Mouse (Mus musculus) kidney, postnatal 0 days (tissue): ENCODE measurements at regions not wholly inside any gene's neighbourhood (a gene's known extent, or its start where the extent isn't known, plus 50 kb on each side); places are given as distances from the start of the nearest gene placed in this dataset.

Source experiments
- ATAC-seq: fragments of 200-750 bp; cut with Nextera tagmentation; replicated peaks from 2 replicates; pipeline ENCODE4 v1.8.0; 2017; ENCODE audit warnings: low read depth, moderate number of reproducible peaks, moderate TSS enrichment, moderate library complexity; ENCODE audit not compliant: low FRiP score
- DNase-seq: peaks from one replicate; pipeline ENCODE4 v3.0.0-alpha.2; 2016; ENCODE audit warnings: low spot score
- H3K27ac ChIP-seq: fragments of 300-500 bp; sonication (generic); 2 replicates; pipeline ENCODE4 v1.5.1; 2014; ENCODE audit warnings: mild to moderate bottlenecking
- H3K27me3 ChIP-seq: fragments of 300-500 bp; sonication (generic); 2 replicates; pipeline ENCODE4 v1.6.1; 2014; ENCODE audit warnings: low read length, mixed read lengths; ENCODE audit not compliant: insufficient read depth
- H3K36me3 ChIP-seq: fragments of 300-500 bp; sonication (generic); 2 replicates; pipeline ENCODE4 v1.6.1; 2014; ENCODE audit warnings: low read length, mixed read lengths; ENCODE audit not compliant: insufficient read depth
- H3K4me1 ChIP-seq: fragments of 300-500 bp; sonication (generic); replicated peaks from 2 replicates; pipeline ENCODE4 v1.6.1; 2014; ENCODE audit warnings: antibody characterized with exemption, low read length, mixed read lengths; ENCODE audit not compliant: insufficient read depth
- H3K4me2 ChIP-seq: fragments of 300-500 bp; sonication (generic); 2 replicates; pipeline ENCODE4 v1.6.1; 2014; ENCODE audit warnings: mild to moderate bottlenecking, low read length, moderate library complexity, mixed read lengths
- H3K4me3 ChIP-seq: fragments of 300-500 bp; sonication (generic); replicated peaks from 2 replicates; pipeline ENCODE4 v1.5.1; 2014; ENCODE audit warnings: low read depth, low read length
- H3K9ac ChIP-seq: fragments of 300-500 bp; sonication (generic); 2 replicates; pipeline ENCODE4 v1.6.1; 2014; ENCODE audit warnings: low read depth, low read length
- H3K9me3 ChIP-seq: fragments of 300-500 bp; sonication (generic); replicated peaks from 2 replicates; pipeline ENCODE4 v1.6.1; 2016; ENCODE audit warnings: low read length, inconsistent platforms, mixed read lengths
- CTCF ChIP-seq: IDR thresholded peaks from 2 replicates; pipeline ENCODE4 v1.5.1; 2016; ENCODE audit warnings: antibody characterized with exemption, low read depth, mild to moderate bottlenecking, moderate library complexity
- WGBS: fragments of 180-500 bp; shearing (Covaris S2); extraction: QIAGEN DNeasy Blood & Tissue Kit; methylation state at CpG from one replicate; pipeline ENCODE4 v1.1.7; 2014; 5-methylcytosine and 5-hydroxymethylcytosine counted together

GRCm38 (mm10) chr10:117441121-117441978 is 61.5 kb upstream of the Cpsf6 start:
- 47% methylated on average over 24 of the region's 24 CpGs for WGBS
- no peak for TF ChIP-seq CTCF
- Histone ChIP-seq H3K4me1 (0 out of 2 replicates have a peak, but pooled peaks cover 4% of the 10 kb centered on the region), H3K27ac (no peak overlapping the region), H3K9ac (no peak overlapping the region), H3K4me3 (no peak overlapping the region), H3K36me3 (no peaks in the 10 kb centered on the region), H3K4me2 (no peak overlapping the region), H3K27me3 (no peaks in the 10 kb centered on the region), H3K9me3 (no peaks in the 10 kb centered on the region)
- ATAC-seq (no peak), DNase-seq (no peak)

- no peak for ATAC-seq
- no peak for TF ChIP-seq CTCF
- 92% methylated on average over 9 of the region's 9 CpGs for WGBS
Observed at GRCm38 (mm10) chr10:117440225-117440976, 60.6 kb upstream of the Cpsf6 start.

DNA sequence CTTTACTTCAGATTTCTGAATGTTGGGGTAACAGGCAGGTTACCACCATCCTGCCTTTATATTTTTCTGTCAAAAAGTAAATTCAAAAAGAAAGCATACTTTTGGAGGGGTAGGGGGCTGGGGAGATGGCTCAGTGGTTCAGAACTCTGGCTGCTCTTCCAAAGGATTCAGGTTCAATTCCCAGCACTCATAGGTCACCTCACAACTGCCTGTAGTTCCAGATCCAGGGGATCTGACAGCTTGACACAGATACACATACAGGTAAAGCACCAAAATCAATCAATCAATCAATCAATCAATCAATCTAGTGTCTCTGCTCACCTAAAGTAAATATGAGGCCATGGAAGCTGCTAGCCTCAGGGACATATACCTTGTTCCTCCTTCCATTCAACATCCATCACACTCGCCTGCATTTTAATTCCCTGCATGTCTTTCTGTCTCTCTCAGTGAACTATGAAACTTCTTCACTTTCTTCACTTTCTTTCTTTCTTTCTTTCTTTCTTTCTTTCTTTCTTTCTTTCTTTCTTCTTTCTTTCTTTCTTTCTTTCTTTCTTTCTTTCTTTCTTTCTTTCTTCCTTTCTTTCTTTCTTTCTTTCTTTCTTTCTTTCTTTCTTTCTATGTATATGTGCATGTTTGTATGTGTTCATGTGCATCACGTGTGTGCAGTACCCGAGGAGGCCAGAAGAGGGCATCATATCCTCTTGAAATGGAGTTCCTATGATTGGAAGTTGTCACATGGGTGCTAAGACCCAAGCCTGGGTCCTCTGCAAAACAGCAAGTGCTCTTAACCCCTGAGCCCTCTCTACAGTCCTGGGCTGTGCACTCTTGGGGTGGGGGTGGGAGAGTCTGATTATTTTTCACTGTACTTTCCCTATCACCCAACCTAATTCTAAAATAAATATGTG is 59.6 kb upstream of the Cpsf6 start:
- DNase-seq (no peak), ATAC-seq (no peak)
- no peaks in the 10 kb centered on the region for H3K9me3 ChIP-seq
- H3K4me2 ChIP-seq: no peak overlapping the region
- H3K4me3 ChIP-seq: no peak overlapping the region
- WGBS: 91% methylated on average over 3 of the region's 3 CpGs
- H3K27ac ChIP-seq: no peak overlapping the region
- 0 out of 2 replicates have a peak, but pooled peaks have one; percentile 14 for TF ChIP-seq CTCF
- no peak overlapping the region for H3K9ac ChIP-seq
- H3K36me3 ChIP-seq: no peaks in the 10 kb centered on the region
- H3K27me3 ChIP-seq: no peaks in the 10 kb centered on the region
- peaks cover 8% of the 10 kb centered on the region; the same call in 1 of the 2 replicates for H3K4me1 ChIP-seq

More at GRCm38 (mm10) chr10:117440225-117440976, 60.6 kb upstream of the Cpsf6 start:
- DNase-seq: no peak
- Histone ChIP-seq H3K4me3 (no peak overlapping the region), H3K9me3 (no peaks in the 10 kb centered on the region), H3K36me3 (no peaks in the 10 kb centered on the region), H3K4me2 (no peak overlapping the region), H3K4me1 (peaks cover 8% of the 10 kb centered on the region; the same call in 1 of the 2 replicates), H3K27ac (no peak overlapping the region), H3K27me3 (no peaks in the 10 kb centered on the region), H3K9ac (no peak overlapping the region)

GRCm38 (mm10) chr10:117438614-117439193 is 58.9 kb upstream of the Cpsf6 start:
- no peaks in the 10 kb centered on the region for H3K27me3 ChIP-seq
- H3K9ac ChIP-seq: no peak overlapping the region
- WGBS: 94% methylated on average over 3 of the region's 3 CpGs
- no peak for TF ChIP-seq CTCF
- H3K4me3 ChIP-seq: no peak overlapping the region
- ATAC-seq (no peak), DNase-seq (no peak)
- no peaks in the 10 kb centered on the region for H3K36me3 ChIP-seq
- no peak overlapping the region for H3K4me2 ChIP-seq
- H3K4me1 ChIP-seq: peaks cover 8% of the 10 kb centered on the region; the same call in 1 of the 2 replicates
- no peaks in the 10 kb centered on the region for H3K9me3 ChIP-seq
- no peak overlapping the region for H3K27ac ChIP-seq

- no peak overlapping the region for H3K9ac ChIP-seq
- H3K27ac ChIP-seq: no peak overlapping the region
- ATAC-seq (no peak), DNase-seq (no peak)
- no peaks in the 10 kb centered on the region for H3K9me3 ChIP-seq
- no peak overlapping the region for H3K4me2 ChIP-seq
- H3K36me3 ChIP-seq: no peaks in the 10 kb centered on the region
- H3K27me3 ChIP-seq: no peaks in the 10 kb centered on the region
- H3K4me3 ChIP-seq: no peak overlapping the region
- TF ChIP-seq CTCF: no peak
- H3K4me1 ChIP-seq: peaks cover 8% of the 10 kb centered on the region; the same call in 1 of the 2 replicates
- WGBS: 95% methylated on average over 2 of the region's 2 CpGs
Observed at GRCm38 (mm10) chr10:117437970-117438369, 58.2 kb upstream of the Cpsf6 start.
